Mouse (Mus musculus) lung, adult 2 months (tissue): Measurements from ENCODE around the gene Ipcef1. TPM values are rescaled to one million over a fixed set of nuclear protein-coding genes. Genes with fewer than 3 reads are reported as not detected.
"Not testable (repeated sequence)": the region's sequence is repeated elsewhere in the genome, so short reads cannot be mapped to it uniquely, and the experiment has no call there.

Source experiments
- DNase-seq: peaks from one replicate; pipeline ENCODE4 v3.0.0; 2022
- H3K4me1 ChIP-seq: fragments of 200-500 bp; 2 replicates; pipeline ENCODE4 v1.6.1; 2011; ENCODE audit warnings: low read length; ENCODE audit not compliant: control insufficient read depth, insufficient read depth
- H3K4me3 ChIP-seq: fragments of 200-500 bp; replicated peaks from 2 replicates; pipeline ENCODE3; 2011; ENCODE audit warnings: low read depth, mild to moderate bottlenecking, control low read depth, low read length; ENCODE audit errors: extremely low read depth
- CTCF ChIP-seq: fragments of 200-500 bp; IDR thresholded peaks from 2 replicates; pipeline ENCODE4 v1.5.1; 2011; ENCODE audit warnings: mild to moderate bottlenecking, low read length, control low read depth; ENCODE audit not compliant: insufficient read depth
- POLR2A ChIP-seq: fragments of 200-500 bp; IDR thresholded peaks from 2 replicates; pipeline ENCODE4 v1.6.1; 2011; ENCODE audit warnings: low read depth, mild to moderate bottlenecking, control low read depth, low read length, borderline replicate concordance; ENCODE audit errors: extremely low read depth
- WGBS: fragments of 180-500 bp; shearing (Covaris S2); methylation state at CpG from one replicate; pipeline ENCODE4 v1.1.7; 2018; 5-methylcytosine and 5-hydroxymethylcytosine counted together
- polyA plus RNA-seq: library from polyadenylated mRNA; depleted of rRNA; stranded (reverse); fragments of >200 nt; gene quantifications from 2 replicates; pipeline ENCODE4 v1.2.3, GENCODE M21; 2012

The Ipcef1 gene
- polyA plus RNA-seq, 1 experiment: 1.0 TPM

DNA sequence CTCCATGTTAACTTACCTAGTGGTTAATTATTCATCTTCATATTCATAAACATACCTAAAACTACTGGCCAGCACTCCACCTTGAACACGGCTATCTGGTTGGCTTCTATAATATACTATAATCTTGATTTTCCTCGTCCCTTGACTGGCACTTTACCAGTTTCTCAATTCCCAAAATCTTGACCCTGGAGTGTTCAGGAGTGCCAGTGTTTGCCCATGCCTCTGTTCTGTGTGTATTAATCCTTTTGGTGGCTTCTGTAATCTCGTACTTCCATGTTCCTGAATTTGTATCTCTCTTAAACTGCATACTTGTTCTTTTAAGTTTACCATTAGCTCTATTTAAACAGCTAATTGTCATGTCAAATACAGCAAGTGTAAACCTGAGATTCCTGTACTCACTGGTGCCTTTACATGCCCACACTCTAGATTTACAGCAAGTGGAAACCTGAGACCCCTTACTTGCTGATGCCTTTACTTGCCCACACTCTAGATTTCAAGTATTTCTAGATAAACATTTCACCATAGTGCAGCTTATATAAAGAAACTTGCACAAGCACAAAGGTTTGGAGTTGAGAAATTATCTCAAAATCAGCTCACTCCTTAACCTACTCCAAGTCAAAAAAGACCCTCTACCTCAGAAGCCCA, 155.5 kb downstream of the Ipcef1 start:
- no peak for TF ChIP-seq POLR2A
- TF ChIP-seq CTCF: no peak
- Histone ChIP-seq H3K4me3 (no peak overlapping the region), H3K4me1 (no peaks in the 10 kb centered on the region)
- no peak for DNase-seq
- WGBS: 59% methylated on average over 3 of the region's 3 CpGs

- H3K4me3 ChIP-seq: no peak overlapping the region
- no peak for TF ChIP-seq POLR2A
- no peak for TF ChIP-seq CTCF
- 36% methylated on average over 3 of the region's 3 CpGs for WGBS
- no peaks in the 10 kb centered on the region for H3K4me1 ChIP-seq
- DNase-seq: no peak
Observed at GRCm38 (mm10) chr10:6895796-6896195, 156.5 kb downstream of the Ipcef1 start.

DNA sequence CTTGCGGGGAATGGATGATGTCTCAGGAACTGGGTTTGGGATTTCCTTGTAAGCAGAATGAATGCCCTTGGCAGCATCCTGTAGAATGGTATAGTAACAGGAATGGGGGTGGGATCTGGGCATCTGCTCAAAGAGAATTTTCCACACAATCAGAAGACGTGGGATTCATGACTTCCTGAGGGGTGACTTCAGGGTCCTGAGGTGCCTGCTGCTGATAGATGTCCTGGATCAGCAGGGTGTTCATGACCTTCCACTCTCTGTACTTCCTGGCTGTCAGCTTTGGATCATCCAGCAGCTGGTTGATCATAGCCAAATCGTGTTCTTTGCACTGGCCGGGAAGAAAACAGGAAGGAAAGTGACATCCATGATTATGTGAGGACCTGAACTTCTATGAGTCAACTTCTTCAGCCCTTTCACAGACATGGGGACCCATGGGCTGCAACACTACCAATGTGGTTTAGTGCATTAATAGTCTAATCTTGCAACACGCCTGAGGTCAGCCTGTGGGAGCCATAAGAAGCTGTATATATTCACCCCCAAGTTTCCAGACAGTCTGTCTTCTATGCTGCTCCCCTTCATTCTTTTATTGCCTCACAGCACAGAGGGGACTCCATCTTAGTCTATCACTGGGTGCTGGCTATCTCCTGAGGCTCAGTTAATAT, 161.8 kb downstream of the Ipcef1 start:
- WGBS: 50% methylated on average over 5 of the region's 5 CpGs
- TF ChIP-seq POLR2A (no peak), CTCF (no peak)
- H3K4me1 ChIP-seq: no peaks in the 10 kb centered on the region
- no peak overlapping the region for H3K4me3 ChIP-seq
- no peak for DNase-seq

GRCm38 (mm10) chr10:6889640-6890245, 162.5 kb downstream of the Ipcef1 start:
- TF ChIP-seq CTCF (no peak), POLR2A (no peak)
- H3K4me3 ChIP-seq: no peak overlapping the region
- DNase-seq: no peak
- H3K4me1 ChIP-seq: no peaks in the 10 kb centered on the region
- WGBS: 26% methylated on average over 5 of the region's 5 CpGs

DNA sequence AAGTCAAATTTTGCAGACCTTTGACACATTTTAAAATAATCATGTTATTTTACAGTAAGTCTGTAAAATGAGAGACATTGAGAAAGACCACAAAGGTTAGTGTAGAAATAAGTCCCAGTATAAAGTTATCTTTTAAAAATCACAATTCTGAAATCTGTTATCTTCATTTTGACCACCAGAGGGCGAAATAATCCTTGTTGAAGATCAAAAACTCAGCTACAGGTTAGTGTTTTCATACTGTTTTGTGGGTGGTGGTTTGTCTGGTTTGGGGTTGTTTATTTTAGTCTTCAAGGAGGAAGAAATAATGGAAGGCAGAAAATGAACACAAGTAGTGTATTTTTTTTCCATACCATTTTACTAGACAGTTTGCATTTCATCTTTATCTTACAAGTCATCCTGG, 166.8 kb downstream of the Ipcef1 start:
- TF ChIP-seq CTCF (peak; percentile 39; the same call in 1 of the 2 replicates), POLR2A (no peak)
- WGBS: 0% methylated on average over 1 of the region's 1 CpGs
- DNase-seq: no peak
- no peak overlapping the region for H3K4me3 ChIP-seq
- H3K4me1 ChIP-seq: no peaks in the 10 kb centered on the region

GRCm38 (mm10) chr10:6882041-6882440, 170.2 kb downstream of the Ipcef1 start:
- not testable (repeated sequence) for DNase-seq, H3K4me3 ChIP-seq, H3K4me1 ChIP-seq
- 84% methylated on average over 1 of the region's 1 CpGs for WGBS

DNA sequence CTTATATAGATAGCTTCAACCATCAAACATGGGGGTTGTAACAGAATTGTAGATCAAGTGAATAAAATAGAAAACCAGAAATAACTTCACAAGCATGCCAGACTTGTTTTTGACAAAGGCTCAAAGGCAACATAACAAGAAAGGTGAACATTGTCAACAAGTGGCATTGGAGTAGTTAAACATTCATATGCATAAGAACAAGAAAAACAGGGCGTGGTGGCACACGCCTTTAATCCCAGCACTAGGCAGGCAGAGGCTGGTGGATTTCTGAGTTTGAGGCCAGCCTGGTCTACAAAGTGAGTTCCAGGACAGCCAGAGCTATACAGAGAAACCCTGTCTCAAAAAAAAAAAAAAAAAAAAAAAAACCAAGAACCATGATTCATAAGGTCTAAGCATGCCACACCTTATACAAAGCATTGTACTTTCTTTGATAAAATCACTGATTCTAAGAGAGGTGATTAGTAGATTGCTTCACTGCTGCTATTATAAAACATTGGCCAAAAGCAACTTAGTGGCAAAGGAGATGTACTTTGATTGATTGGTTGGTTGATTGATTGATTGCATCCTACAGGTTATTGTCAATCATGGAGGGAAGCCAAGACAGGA, 173.9 kb downstream of the Ipcef1 start:
- WGBS: 83% methylated on average over 2 of the region's 2 CpGs
- Histone ChIP-seq H3K4me1 (no peaks in the 10 kb centered on the region), H3K4me3 (no peak overlapping the region)
- no peak for DNase-seq
- TF ChIP-seq CTCF: no peak
- no peak for TF ChIP-seq POLR2A

GRCm38 (mm10) chr10:6873917-6874316, 178.4 kb downstream of the Ipcef1 start:
- TF ChIP-seq CTCF: no peak
- no peak for TF ChIP-seq POLR2A
- no peak for DNase-seq
- no peak overlapping the region for H3K4me3 ChIP-seq
- no peaks in the 10 kb centered on the region for H3K4me1 ChIP-seq
- WGBS: 64% methylated on average over 1 of the region's 1 CpGs

GRCm38 (mm10) chr10:6871418-6872072, 180.7 kb downstream of the Ipcef1 start:
- TF ChIP-seq POLR2A: no peak
- no peak for TF ChIP-seq CTCF
- H3K4me1 ChIP-seq: no peaks in the 10 kb centered on the region
- DNase-seq: no peak
- 72% methylated on average over 7 of the region's 7 CpGs for WGBS
- H3K4me3 ChIP-seq: no peak overlapping the region
